20 mouse cellular contexts compared by ENCODE assay signal in the genomic region with DNA sequence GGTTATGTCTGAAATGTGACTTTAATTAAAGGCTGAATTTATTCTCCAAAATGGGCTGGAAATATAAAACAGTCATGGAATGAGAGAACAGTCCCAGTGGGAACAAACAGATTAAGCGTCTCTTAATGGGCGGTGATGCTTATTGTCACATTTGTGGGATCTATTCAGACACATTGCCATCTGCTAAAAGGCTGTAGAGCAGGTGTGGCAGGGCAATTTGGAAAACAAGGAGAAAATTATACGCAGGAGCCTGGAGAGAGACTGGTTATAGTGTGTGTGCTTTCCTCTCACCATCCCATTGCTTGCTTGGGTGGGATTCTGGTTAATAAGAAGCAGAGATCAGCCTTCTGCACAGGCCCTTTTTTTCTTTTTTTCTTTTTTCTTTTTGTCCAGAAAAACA. TPM values are rescaled to one million over a fixed set of nuclear protein-coding genes. Genes with fewer than 3 reads are reported as not detected.
DNase-seq lines count a peak whose midpoint lies in the region; ATAC-seq and TF ChIP-seq lines count a peak whose summit lies in the region.
"Had no signal": no experiment of that assay in that cellular context is flagged by ENCODE, and none has a peak within 500 bp of the region (broad histone marks: within the 10 kb centered on the region; RNA-seq: fewer than 3 reads in every experiment).

No protein-coding gene starts in this region.

- no peaks in the 10 kb centered on the region for H3K27me3 ChIP-seq in forebrain, embryonic 15.5 days
- no peaks in the 10 kb centered on the region for H3K27me3 ChIP-seq in forebrain, embryonic 12.5 days
- H3K27me3 ChIP-seq: heart, embryonic 13.5 days; limb, embryonic 15.5 days had no signal

- no peaks in the 10 kb centered on the region for H3K9me3 ChIP-seq in forebrain, embryonic 15.5 days
- H3K9me3 ChIP-seq in forebrain, embryonic 12.5 days, result no peaks in the 10 kb centered on the region
- H3K9me3 ChIP-seq: G1E; heart, embryonic 13.5 days; limb, embryonic 15.5 days had no signal

- no peak overlapping the region for H3K4me2 ChIP-seq in forebrain, embryonic 15.5 days (replicated peaks)
- H3K4me2 ChIP-seq in forebrain, embryonic 12.5 days, result no peak overlapping the region
- H3K4me2 ChIP-seq: heart, embryonic 13.5 days; limb, embryonic 15.5 days; midbrain, embryonic 11.5 days had no signal

- no peak overlapping the region for H3K27ac ChIP-seq in forebrain, embryonic 15.5 days (replicated peaks)
- no peak overlapping the region for H3K27ac ChIP-seq in forebrain, embryonic 12.5 days
- H3K27ac ChIP-seq in layer of hippocampus, adult 2 months, result peak overlapping the region; percentile 72
- H3K27ac ChIP-seq: heart, embryonic 13.5 days; limb, embryonic 15.5 days had no signal

- 29% methylated on average over 3 of the region's 3 CpGs for WGBS in forebrain, embryonic 15.5 days
- 62% methylated on average over 3 of the region's 3 CpGs for WGBS in forebrain, embryonic 12.5 days

- TF ChIP-seq CTCF in layer of hippocampus, adult 2 months (conservative IDR thresholded peaks at IDR 0.05), result no peak

- peaks cover 3% of the 10 kb centered on the region; the same call in 1 of the 2 replicates for H3K4me1 ChIP-seq in forebrain, embryonic 15.5 days
- peaks cover 8% of the 10 kb centered on the region; the same call in 1 of the 2 replicates for H3K4me1 ChIP-seq in forebrain, embryonic 12.5 days
- H3K4me1 ChIP-seq: heart, embryonic 13.5 days; limb, embryonic 15.5 days had no signal

- H3K4me3 ChIP-seq in forebrain, embryonic 15.5 days, result no peak overlapping the region
- H3K4me3 ChIP-seq in forebrain, embryonic 12.5 days (replicated peaks), result no peak overlapping the region
- H3K4me3 ChIP-seq in layer of hippocampus, adult 2 months, result no peak overlapping the region
- H3K4me3 ChIP-seq: heart, embryonic 13.5 days; limb, embryonic 15.5 days had no signal

- no peak overlapping the region for H3K9ac ChIP-seq in forebrain, embryonic 15.5 days (replicated peaks)
- H3K9ac ChIP-seq in forebrain, embryonic 12.5 days, result no peak overlapping the region
- H3K9ac ChIP-seq: heart, embryonic 13.5 days; limb, embryonic 15.5 days had no signal

- H3K36me3 ChIP-seq in forebrain, embryonic 15.5 days, result no peaks in the 10 kb centered on the region
- H3K36me3 ChIP-seq in forebrain, embryonic 12.5 days (replicated peaks), result no peaks in the 10 kb centered on the region
- H3K36me3 ChIP-seq: G1E; heart, embryonic 13.5 days; limb, embryonic 15.5 days had no signal

- peak; percentile 84 for DNase-seq in brain, adult 2 months (ENCODE audit: low read depth, low spot score)
- DNase-seq in cerebellum, adult 9-10 months, result peak; percentile 62
- DNase-seq in layer of hippocampus, adult 2 months (ENCODE audit: low spot score in 2 of 2), result peak; percentile 59 to 61
- DNase-seq in adrenal gland, postnatal 14 days, result no peak
- no peak for DNase-seq in ovary, postnatal 36 days (ENCODE audit: low spot score)
- no peak for DNase-seq in kidney, adult 9 months
- DNase-seq: adrenal gland, postnatal 10 days; heart, postnatal 4 days; kidney, adult 11 months; kidney, postnatal 14 days; lung, adult 18-20 months; lung, postnatal 36 days; retina, postnatal 1 day had no signal

- ATAC-seq in forebrain, embryonic 15.5 days (replicated peaks), result peak; percentile 75; the same call in 1 of the 2 replicates
- ATAC-seq in forebrain, embryonic 12.5 days (ENCODE audit: low FRiP score), result no peak

RNA-seq across cellular contexts. Expression of gene Gpr158, which starts 32.3 kb away (rescaled TPM):
- 1.3 and 1.8 TPM in 2 replicates for polyA plus RNA-seq in forebrain, embryonic 15.5 days (2015; fragmentation: Nextera tagmentation; extraction: Ambion mirVana)
- polyA plus RNA-seq in forebrain, embryonic 12.5 days (2016; fragmentation: Nextera tagmentation; extraction: Ambion mirVana), result 0.60 and 0.90 TPM in 2 replicates
- 10 to 100 TPM; 76.6 to 79.6 TPM for total RNA-seq in layer of hippocampus, adult 2 months (2021)
- 0.67 and 1.1 TPM in 2 replicates for total RNA-seq in adrenal gland, postnatal 14 days (2021)
- total RNA-seq: granulocyte monocyte progenitor cell, adult 5-6 weeks had no signal
- polyA plus RNA-seq: heart, embryonic 13.5 days had no signal

Comparison
In these comparisons a context has a peak if more than half of its experiments do, and no peak if none do; other contexts are left out.
1. DNase-seq: peak in brain, adult 2 months (single experiment), cerebellum, adult 9-10 months (single experiment) and layer of hippocampus, adult 2 months (2 of 2); none in adrenal gland, postnatal 14 days (single experiment), ovary, postnatal 36 days (single experiment) and kidney, adult 9 months (single experiment).
2. RNA of gene Gpr158, which starts 32.3 kb away (total RNA-seq): 76.6 to 79.6 TPM in layer of hippocampus, adult 2 months; 0.67 to 1.1 TPM in adrenal gland, postnatal 14 days; every median in the first group is over 10 times any median in the second.